8 mouse cellular contexts compared by ENCODE assay signal in the genomic region with DNA sequence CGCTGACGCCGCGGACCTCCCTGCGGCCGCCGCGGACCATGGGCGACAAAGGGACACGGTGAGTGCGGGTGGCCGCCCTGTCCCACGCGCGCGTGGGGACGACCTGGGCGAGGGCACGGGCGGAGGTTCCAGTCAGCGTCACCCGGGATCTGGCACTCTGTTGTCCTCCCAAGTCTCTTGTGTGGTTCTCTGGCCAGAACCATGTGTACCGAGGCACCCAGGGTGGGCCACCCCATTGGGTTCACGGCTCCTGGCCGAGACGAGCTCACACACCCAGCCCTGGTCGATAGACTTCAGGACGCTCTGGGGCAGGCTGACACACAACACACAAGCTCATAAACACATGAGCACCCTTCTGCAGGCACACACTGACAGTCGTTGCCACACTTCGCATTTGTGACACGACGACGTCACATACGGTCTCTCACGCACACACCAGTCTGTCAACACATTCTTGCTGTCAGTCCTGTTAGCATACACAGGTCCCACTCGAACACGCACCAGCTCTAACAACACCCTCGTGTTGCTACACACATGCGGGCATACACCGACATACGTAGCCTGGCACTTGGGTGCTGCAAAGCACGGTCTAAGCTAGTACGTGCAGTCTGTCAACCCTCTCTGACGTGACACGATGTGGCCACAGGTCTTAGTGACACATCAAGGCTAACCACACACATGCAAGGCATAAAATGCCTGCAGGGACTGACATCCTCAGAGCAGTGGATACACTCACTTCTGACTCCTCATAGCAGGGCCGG. TPM values are rescaled to one million over a fixed set of nuclear protein-coding genes. Genes with fewer than 3 reads are reported as not detected.
DNase-seq lines count a peak whose midpoint lies in the region; ATAC-seq and TF ChIP-seq lines count a peak whose summit lies in the region.

No protein-coding gene starts in this region.

- H3K9ac ChIP-seq in heart, adult 2 months (ENCODE audit: low read depth, low read length), result peak overlapping the region; percentile 96
- H3K9ac ChIP-seq in hindbrain, embryonic 13.5 days, result peak overlapping the region; percentile 95
- peak overlapping the region; percentile 94 for H3K9ac ChIP-seq in liver, embryonic 16.5 days (ENCODE audit: low read depth, low read length)
- H3K9ac ChIP-seq in neural tube, embryonic 13.5 days, result peak overlapping the region; percentile 95

- WGBS in heart, adult 2 months, result 7% methylated on average over 46 of the region's 46 CpGs
- WGBS in hindbrain, embryonic 13.5 days, result 7% methylated on average over 46 of the region's 46 CpGs
- WGBS in liver, embryonic 16.5 days (ENCODE audit: insufficient replicate concordance), result 1% methylated on average over 46 of the region's 46 CpGs
- 7% methylated on average over 46 of the region's 46 CpGs for WGBS in neural tube, embryonic 13.5 days

- H3K4me1 ChIP-seq in heart, adult 2 months (ENCODE audit: control insufficient read depth, insufficient read depth, low read length), result peaks cover 19% of the 10 kb centered on the region
- peaks cover 66% of the 10 kb centered on the region for H3K4me1 ChIP-seq in hindbrain, embryonic 13.5 days (replicated peaks)
- H3K4me1 ChIP-seq in liver, embryonic 16.5 days (ENCODE audit: control insufficient read depth, low read depth, low read length), result peaks cover 77% of the 10 kb centered on the region
- H3K4me1 ChIP-seq in neural tube, embryonic 13.5 days (replicated peaks), result peaks cover 65% of the 10 kb centered on the region

- no peak for TF ChIP-seq CTCF in heart, adult 2 months (IDR thresholded peaks at IDR 0.05)

- intact Hi-C loops in heart, adult 2 months (cut with DNase I), result loop anchor here (5.0 kb wide), 1 partner anchor 34 kb away; no protein-coding TSS in a partner anchor

- DNase-seq in heart, adult 2 months, result peak in 1 of 2 experiments; percentile 42
- no peak for DNase-seq in heart, adult 8-10 months (ENCODE audit: low spot score)
- peak; percentile 84 for DNase-seq in CD4-positive, CD25-positive, alpha-beta regulatory T cell, adult 2 months (ENCODE audit: low read depth, low spot score)
- DNase-seq in embryo, embryonic 9.5 days (ENCODE audit: extremely low spot score), result peak; percentile 28
- no peak for DNase-seq in urinary bladder, postnatal 10 days (ENCODE audit: low spot score)

- peak overlapping the region; percentile 86 for H3K4me3 ChIP-seq in heart, adult 2 months
- peak overlapping the region; percentile 77 for H3K4me3 ChIP-seq in hindbrain, embryonic 13.5 days
- peak overlapping the region; percentile 86 for H3K4me3 ChIP-seq in liver, embryonic 16.5 days (ENCODE audit: low read depth, low read length)
- peak overlapping the region; percentile 77 for H3K4me3 ChIP-seq in neural tube, embryonic 13.5 days

- peak overlapping the region; percentile 91 for H3K27ac ChIP-seq in heart, adult 2 months
- H3K27ac ChIP-seq in hindbrain, embryonic 13.5 days, result peak overlapping the region; percentile 96
- H3K27ac ChIP-seq in liver, embryonic 16.5 days (ENCODE audit: low read length), result peak overlapping the region; percentile 91
- H3K27ac ChIP-seq in neural tube, embryonic 13.5 days (replicated peaks), result peak overlapping the region; percentile 95

- peak; percentile 58 for ATAC-seq in hindbrain, embryonic 13.5 days (ENCODE audit: low FRiP score)
- peak; percentile 11 for ATAC-seq in liver, embryonic 16.5 days (ENCODE audit: low read depth)
- ATAC-seq in neural tube, embryonic 13.5 days (ENCODE audit: low read depth), result peak; percentile 64

- no peak for TF ChIP-seq EP300 in heart, adult 2 months (IDR thresholded peaks at IDR 0.05; ENCODE audit: insufficient read depth, low read depth, low read length)

- peak overlapping the region; percentile 75 for H3K4me2 ChIP-seq in hindbrain, embryonic 13.5 days
- H3K4me2 ChIP-seq in liver, embryonic 16.5 days (ENCODE audit: low read depth, low read length), result peak overlapping the region; percentile 97
- H3K4me2 ChIP-seq in neural tube, embryonic 13.5 days, result peak overlapping the region; percentile 81

- no peak; the same call in 1 of the 2 replicates for TF ChIP-seq POLR2A in heart, adult 2 months (IDR thresholded peaks at IDR 0.05; ENCODE audit: insufficient read depth, low read depth, low read length)

- no peaks in the 10 kb centered on the region for H3K79me2 ChIP-seq in heart, adult 2 months (replicated peaks; ENCODE audit: control insufficient read depth, insufficient read depth, low read length)

- H3K9me3 ChIP-seq in hindbrain, embryonic 13.5 days, result no peaks in the 10 kb centered on the region
- H3K9me3 ChIP-seq in liver, embryonic 16.5 days (replicated peaks; ENCODE audit: control insufficient read depth, low read length), result no peaks in the 10 kb centered on the region
- no peaks in the 10 kb centered on the region for H3K9me3 ChIP-seq in neural tube, embryonic 13.5 days

- no peaks in the 10 kb centered on the region for H3K36me3 ChIP-seq in heart, adult 2 months (ENCODE audit: control insufficient read depth, insufficient read depth, low read length)
- H3K36me3 ChIP-seq in hindbrain, embryonic 13.5 days, result no peaks in the 10 kb centered on the region
- H3K36me3 ChIP-seq in liver, embryonic 16.5 days (ENCODE audit: control insufficient read depth, insufficient read depth), result no peaks in the 10 kb centered on the region
- no peaks in the 10 kb centered on the region for H3K36me3 ChIP-seq in neural tube, embryonic 13.5 days

- H3K27me3 ChIP-seq in heart, adult 2 months (ENCODE audit: control insufficient read depth, insufficient read depth, low read length), result no peaks in the 10 kb centered on the region
- no peaks in the 10 kb centered on the region for H3K27me3 ChIP-seq in hindbrain, embryonic 13.5 days
- no peaks in the 10 kb centered on the region for H3K27me3 ChIP-seq in liver, embryonic 16.5 days (ENCODE audit: control insufficient read depth, insufficient read depth, low read depth, low read length)
- no peaks in the 10 kb centered on the region for H3K27me3 ChIP-seq in neural tube, embryonic 13.5 days

RNA-seq across cellular contexts. Expression of gene Arrb1, which starts 0.7 kb away (rescaled TPM):
- 10 to 100 TPM; 15.6 to 22.4 TPM for total RNA-seq in heart, adult 2 months (2021)
- 16.1 and 22.5 TPM in 2 replicates for polyA plus RNA-seq in heart, adult 2 months (2012; rRNA removed)
- 10 to 100 TPM; 16.2 to 28.4 (median 19.5) TPM for total RNA-seq in heart, adult 8-10 months (2022)
- 15.6 and 15.9 TPM in 2 replicates for polyA plus RNA-seq in hindbrain, embryonic 13.5 days (2015; fragmentation: Nextera tagmentation; extraction: Ambion mirVana)
- polyA plus RNA-seq in liver, embryonic 16.5 days (2015; fragmentation: Nextera tagmentation; extraction: Ambion mirVana), result 92.8 and 95.7 TPM in 2 replicates
- polyA plus RNA-seq in neural tube, embryonic 13.5 days (2015; fragmentation: Nextera tagmentation; extraction: Ambion mirVana), result 15.9 and 16.2 TPM in 2 replicates

RNA-seq across cellular contexts. Expression of gene Rps3, which starts 52.4 kb away (rescaled TPM):
- total RNA-seq in heart, adult 2 months (2021), result 100 to 1,000 TPM; 316 to 361 TPM
- polyA plus RNA-seq in heart, adult 2 months (2012; rRNA removed), result 196 and 320 TPM in 2 replicates
- 100 to 1,000 TPM; 305 to 381 (median 333) TPM for total RNA-seq in heart, adult 8-10 months (2022)
- 523 and 532 TPM in 2 replicates for polyA plus RNA-seq in hindbrain, embryonic 13.5 days (2015; fragmentation: Nextera tagmentation; extraction: Ambion mirVana)
- polyA plus RNA-seq in liver, embryonic 16.5 days (2015; fragmentation: Nextera tagmentation; extraction: Ambion mirVana), result 400 and 448 TPM in 2 replicates
- 514 and 540 TPM in 2 replicates for polyA plus RNA-seq in neural tube, embryonic 13.5 days (2015; fragmentation: Nextera tagmentation; extraction: Ambion mirVana)

Comparison
In these comparisons a context has a peak if more than half of its experiments do, and no peak if none do; other contexts are left out.
1. DNase-seq: peak in CD4-positive, CD25-positive, alpha-beta regulatory T cell, adult 2 months (single experiment) and embryo, embryonic 9.5 days (single experiment); none in heart, adult 8-10 months (single experiment) and urinary bladder, postnatal 10 days (single experiment).
2. ATAC-seq: peak in every context shown above with its lines; median percentile 64 in neural tube, embryonic 13.5 days; 58 in hindbrain, embryonic 13.5 days; 11 in liver, embryonic 16.5 days.
3. Peak in every context shown above with its lines, with median percentiles within 50 percentile points of each other: H3K27ac ChIP-seq, H3K4me3 ChIP-seq, H3K9ac ChIP-seq and H3K4me2 ChIP-seq.